Mouse (Mus musculus) limb, embryonic 10.5 days (tissue): ENCODE measurements around the gene Pip4k2b. TPM values are rescaled to one million over a fixed set of nuclear protein-coding genes. Genes with fewer than 3 reads are reported as not detected.
"Not testable (repeated sequence)": the region's sequence is repeated elsewhere in the genome, so short reads cannot be mapped to it uniquely, and the experiment has no call there.

ENCODE experiments used
- DNase-seq: peaks from one replicate; pipeline ENCODE4 v3.0.0-alpha.2; 2017; ENCODE audit warnings: low spot score
- H3K27ac ChIP-seq: fragments of 300-500 bp; sonication (generic); 2 replicates; pipeline ENCODE4 v1.5.1; 2016; ENCODE audit warnings: mild to moderate bottlenecking
- H3K27me3 ChIP-seq: fragments of 300-500 bp; sonication (generic); 2 replicates; pipeline ENCODE4 v1.6.1; 2016; ENCODE audit warnings: low read depth, mild to moderate bottlenecking; ENCODE audit not compliant: poor library complexity, severe bottlenecking
- H3K36me3 ChIP-seq: fragments of 300-500 bp; sonication (generic); 2 replicates; pipeline ENCODE4 v1.6.1; 2016; ENCODE audit warnings: mild to moderate bottlenecking, moderate library complexity
- H3K4me1 ChIP-seq: fragments of 300-500 bp; sonication (generic); 2 replicates; pipeline ENCODE4 v1.6.1; 2016
- H3K4me3 ChIP-seq: fragments of 300-500 bp; sonication (generic); 2 replicates; pipeline ENCODE4 v1.5.1; 2016; ENCODE audit warnings: mild to moderate bottlenecking, moderate library complexity
- H3K9me3 ChIP-seq: fragments of 300-500 bp; sonication (generic); replicated peaks from 2 replicates; pipeline ENCODE4 v1.6.1; 2016; ENCODE audit warnings: mild to moderate bottlenecking
- WGBS: fragments of 180-500 bp; shearing (Covaris S2); methylation state at CpG from one replicate; pipeline ENCODE4 v1.1.7; 2016; 5-methylcytosine and 5-hydroxymethylcytosine counted together
- polyA plus RNA-seq: library from polyadenylated mRNA; unstranded; fragments of >200 nt; fragmentation: Nextera tagmentation; extraction: Ambion mirVana; gene quantifications from 2 replicates; pipeline ENCODE4 v1.2.1, GENCODE M21; 2016

Pip4k2b gene
- polyA plus RNA-seq, 1 experiment from 2014 or later, result 1.9 TPM

GRCm38 (mm10) chr11:97744718-97745330 lies 320 bp upstream of the Pip4k2b start:
- Histone ChIP-seq H3K4me3 (peak overlapping the region; percentile 94), H3K9me3 (no peaks in the 10 kb centered on the region), H3K4me1 (peaks cover 32% of the 10 kb centered on the region), H3K27ac (peak overlapping the region; percentile 97), H3K36me3 (peaks cover 39% of the 10 kb centered on the region), H3K27me3 (no peaks in the 10 kb centered on the region)
- under 1% methylated on average over 56 of the region's 57 CpGs for WGBS
- peak; percentile 100 for DNase-seq

GRCm38 (mm10) chr11:97743423-97743822 lies 1.1 kb downstream of the Pip4k2b start:
- Histone ChIP-seq H3K4me3 (peak overlapping the region; percentile 94), H3K27me3 (no peaks in the 10 kb centered on the region), H3K9me3 (no peaks in the 10 kb centered on the region), H3K4me1 (peaks cover 33% of the 10 kb centered on the region), H3K27ac (peak overlapping the region; percentile 97), H3K36me3 (peaks cover 30% of the 10 kb centered on the region)
- 53% methylated on average over 9 of the region's 9 CpGs for WGBS
- no peak for DNase-seq

- 90% methylated on average over 9 of the region's 9 CpGs for WGBS
- Histone ChIP-seq H3K9me3 (no peaks in the 10 kb centered on the region), H3K4me1 (peaks cover 38% of the 10 kb centered on the region), H3K36me3 (peaks cover 21% of the 10 kb centered on the region), H3K4me3 (peak overlapping the region; percentile 94), H3K27me3 (no peaks in the 10 kb centered on the region), H3K27ac (peak overlapping the region; percentile 97; the same call in 1 of the 2 replicates)
- DNase-seq, result no peak
Observed at GRCm38 (mm10) chr11:97742591-97742990, 1.9 kb downstream of the Pip4k2b start.

GRCm38 (mm10) chr11:97742157-97742556 lies 2.3 kb downstream of the Pip4k2b start:
- no peaks in the 10 kb centered on the region for H3K9me3 ChIP-seq
- H3K27me3 ChIP-seq, result no peaks in the 10 kb centered on the region
- WGBS, result 94% methylated on average over 5 of the region's 5 CpGs
- H3K4me3 ChIP-seq, result no peak overlapping the region
- peaks cover 38% of the 10 kb centered on the region for H3K4me1 ChIP-seq
- no peak overlapping the region for H3K27ac ChIP-seq
- DNase-seq, result no peak
- H3K36me3 ChIP-seq, result peaks cover 17% of the 10 kb centered on the region

GRCm38 (mm10) chr11:97740190-97740589 lies 4.3 kb downstream of the Pip4k2b start:
- 58% methylated on average over 7 of the region's 7 CpGs for WGBS
- H3K4me1 ChIP-seq, result peaks cover 35% of the 10 kb centered on the region
- H3K4me3 ChIP-seq, result 0 out of 2 replicates have a peak overlapping the region, but pooled peaks have one; percentile 1
- H3K27ac ChIP-seq, result no peak overlapping the region
- no peaks in the 10 kb centered on the region for H3K27me3 ChIP-seq
- no peak for DNase-seq
- H3K36me3 ChIP-seq, result peaks cover 9% of the 10 kb centered on the region; the same call in 1 of the 2 replicates
- H3K9me3 ChIP-seq, result no peaks in the 10 kb centered on the region

GRCm38 (mm10) chr11:97739155-97739554 lies 5.3 kb downstream of the Pip4k2b start:
- no peak overlapping the region for H3K4me3 ChIP-seq
- 88% methylated on average over 3 of the region's 3 CpGs for WGBS
- no peak for DNase-seq
- H3K27ac ChIP-seq, result no peak overlapping the region
- no peaks in the 10 kb centered on the region for H3K9me3 ChIP-seq
- H3K4me1 ChIP-seq, result peaks cover 41% of the 10 kb centered on the region
- no peaks in the 10 kb centered on the region for H3K27me3 ChIP-seq
- peaks cover 9% of the 10 kb centered on the region; the same call in 1 of the 2 replicates for H3K36me3 ChIP-seq

- 70% methylated on average over 6 of the region's 6 CpGs for WGBS
- no peak overlapping the region for H3K27ac ChIP-seq
- H3K4me3 ChIP-seq, result no peak overlapping the region
- H3K4me1 ChIP-seq, result peaks cover 41% of the 10 kb centered on the region
- no peaks in the 10 kb centered on the region for H3K27me3 ChIP-seq
- peaks cover 9% of the 10 kb centered on the region; the same call in 1 of the 2 replicates for H3K36me3 ChIP-seq
- no peak for DNase-seq
- H3K9me3 ChIP-seq, result no peaks in the 10 kb centered on the region
Observed at GRCm38 (mm10) chr11:97738703-97739102, 5.8 kb downstream of the Pip4k2b start.

- H3K4me1 ChIP-seq, result peaks cover 41% of the 10 kb centered on the region
- H3K27ac ChIP-seq, result no peak overlapping the region
Observed at GRCm38 (mm10) chr11:97737600-97737999, 6.9 kb downstream of the Pip4k2b start.

GRCm38 (mm10) chr11:97736645-97737044 lies 7.9 kb downstream of the Pip4k2b start:
- Histone ChIP-seq H3K4me1 (peaks cover 42% of the 10 kb centered on the region), H3K27me3 (peaks cover 7% of the 10 kb centered on the region), H3K36me3 (peaks cover 21% of the 10 kb centered on the region), H3K4me3 (no peak overlapping the region), H3K9me3 (no peaks in the 10 kb centered on the region), H3K27ac (no peak overlapping the region)
- DNase-seq, result no peak
- WGBS, result 95% methylated on average over 5 of the region's 5 CpGs

More at GRCm38 (mm10) chr11:97737600-97737999, 6.9 kb downstream of the Pip4k2b start:
- Histone ChIP-seq H3K4me3 (no peak overlapping the region), H3K27me3 (0 out of 2 replicates have a peak, but pooled peaks cover under 1% of the 10 kb centered on the region), H3K36me3 (peaks cover 12% of the 10 kb centered on the region), H3K9me3 (no peaks in the 10 kb centered on the region)
- no peak for DNase-seq
- 82% methylated on average over 4 of the region's 4 CpGs for WGBS

GRCm38 (mm10) chr11:97734810-97735209 lies 9.7 kb downstream of the Pip4k2b start:
- Histone ChIP-seq H3K36me3 (peaks cover 37% of the 10 kb centered on the region), H3K27me3 (peaks cover 14% of the 10 kb centered on the region), H3K27ac (0 out of 2 replicates have a peak overlapping the region, but pooled peaks have one; percentile 14), H3K4me1 (peaks cover 36% of the 10 kb centered on the region)
- H3K4me3 ChIP-seq, DNase-seq, H3K9me3 ChIP-seq: not testable (repeated sequence)
- WGBS, result 86% methylated on average over 5 of the region's 5 CpGs

- peaks cover 44% of the 10 kb centered on the region for H3K4me1 ChIP-seq
- H3K9me3 ChIP-seq, result no peaks in the 10 kb centered on the region
- peak overlapping the region; percentile 3; the same call in 1 of the 2 replicates for H3K4me3 ChIP-seq
- H3K27me3 ChIP-seq, result peaks cover 14% of the 10 kb centered on the region
- peaks cover 45% of the 10 kb centered on the region for H3K36me3 ChIP-seq
- WGBS, result 13% methylated on average over 10 of the region's 10 CpGs
- H3K27ac ChIP-seq, result peak overlapping the region; percentile 73
- peak; percentile 66 for DNase-seq
Observed at GRCm38 (mm10) chr11:97733689-97734088, 10.8 kb downstream of the Pip4k2b start.

GRCm38 (mm10) chr11:97728730-97729129 lies 15.8 kb downstream of the Pip4k2b start:
- peaks cover 14% of the 10 kb centered on the region for H3K27me3 ChIP-seq
- no peaks in the 10 kb centered on the region for H3K9me3 ChIP-seq
- H3K27ac ChIP-seq, result peak overlapping the region; percentile 2; the same call in 1 of the 2 replicates
- H3K4me1 ChIP-seq, result peaks cover 36% of the 10 kb centered on the region
- no peak overlapping the region for H3K4me3 ChIP-seq
- WGBS, result 75% methylated on average over 7 of the region's 7 CpGs
- no peak for DNase-seq
- H3K36me3 ChIP-seq, result peaks cover 89% of the 10 kb centered on the region

- Histone ChIP-seq H3K9me3 (no peaks in the 10 kb centered on the region), H3K4me1 (peaks cover 32% of the 10 kb centered on the region), H3K4me3 (no peak overlapping the region), H3K27me3 (peaks cover 14% of the 10 kb centered on the region), H3K36me3 (peaks cover 93% of the 10 kb centered on the region), H3K27ac (0 out of 2 replicates have a peak overlapping the region, but pooled peaks have one; percentile 2)
- no peak for DNase-seq
- WGBS, result 56% methylated on average over 7 of the region's 7 CpGs
Observed at GRCm38 (mm10) chr11:97728311-97728710, 16.2 kb downstream of the Pip4k2b start.
